Mouse (Mus musculus) intestine, postnatal 0 days (tissue): ENCODE measurements around the gene Mmp12. TPM values are rescaled to one million over a fixed set of nuclear protein-coding genes. Genes with fewer than 3 reads are reported as not detected.

ENCODE experiments used
- ATAC-seq: fragments of 200-750 bp; cut with Nextera tagmentation; 2 replicates; pipeline ENCODE4 v1.8.0; 2017; ENCODE audit warnings: mild to moderate bottlenecking, moderate TSS enrichment, moderate library complexity
- H3K27ac ChIP-seq: fragments of 300-500 bp; sonication (generic); 2 replicates; pipeline ENCODE4 v1.5.1; 2014; ENCODE audit warnings: mild to moderate bottlenecking, low read depth, low read length, moderate library complexity
- H3K27me3 ChIP-seq: fragments of 300-500 bp; sonication (generic); replicated peaks from 2 replicates; pipeline ENCODE4 v1.6.1; 2014; ENCODE audit warnings: low read length, mixed read lengths; ENCODE audit not compliant: control insufficient read depth, insufficient read depth
- H3K36me3 ChIP-seq: fragments of 300-500 bp; sonication (generic); 2 replicates; pipeline ENCODE4 v1.6.1; 2014; ENCODE audit warnings: mild to moderate bottlenecking, moderate library complexity; ENCODE audit not compliant: control insufficient read depth, insufficient read depth
- H3K4me1 ChIP-seq: fragments of 300-500 bp; sonication (generic); replicated peaks from 2 replicates; pipeline ENCODE4 v1.6.1; 2014; ENCODE audit warnings: antibody characterized with exemption, low read length, mixed read lengths; ENCODE audit not compliant: control insufficient read depth, insufficient read depth
- H3K4me2 ChIP-seq: fragments of 300-500 bp; sonication (generic); replicated peaks from 2 replicates; pipeline ENCODE4 v1.6.1; 2014; ENCODE audit warnings: low read depth, mild to moderate bottlenecking, moderate library complexity
- H3K4me3 ChIP-seq: fragments of 300-500 bp; sonication (generic); 2 replicates; pipeline ENCODE4 v1.5.1; 2014; ENCODE audit warnings: low read depth, low read length
- H3K9ac ChIP-seq: fragments of 300-500 bp; sonication (generic); 2 replicates; pipeline ENCODE4 v1.6.1; 2014; ENCODE audit warnings: mild to moderate bottlenecking, low read depth, low read length
- H3K9me3 ChIP-seq: fragments of 300-500 bp; sonication (generic); 2 replicates; pipeline ENCODE4 v1.6.1; 2016; ENCODE audit warnings: mixed run types; ENCODE audit not compliant: control insufficient read depth
- CTCF ChIP-seq: sonication (generic); IDR thresholded peaks from 2 replicates; pipeline ENCODE4 v1.5.1; 2016; ENCODE audit warnings: low read depth, mild to moderate bottlenecking, control low read depth, antibody characterized with exemption, moderate library complexity
- WGBS: fragments of 180-500 bp; shearing (Covaris S2); extraction: QIAGEN DNeasy Blood & Tissue Kit; methylation state at CpG from one replicate; pipeline ENCODE4 v1.1.7; 2014; 5-methylcytosine and 5-hydroxymethylcytosine counted together
- polyA plus RNA-seq: library from polyadenylated mRNA; unstranded; fragments of >200 nt; fragmentation: Nextera tagmentation; extraction: Ambion mirVana; gene quantifications from 2 replicates; pipeline ENCODE4 v1.2.1, GENCODE M21; 2015

Gene Mmp12
- polyA plus RNA-seq = 0.21 and 0.27 TPM in 2 replicates

- no peak for ATAC-seq
- Histone ChIP-seq H3K9ac (no peak within 1 kb of the TSS), H3K4me3 (no peak within 1 kb of the TSS), H3K36me3 (no peaks in the 10 kb centered on the region), H3K4me2 (no peak within 1 kb of the TSS), H3K9me3 (no peaks in the 10 kb centered on the region), H3K4me1 (no peaks in the 10 kb centered on the region), H3K27me3 (no peaks in the 10 kb centered on the region), H3K27ac (no peak within 1 kb of the TSS)
- TF ChIP-seq CTCF = no peak
Observed at GRCm38 (mm10) chr9:7344107-7344506, at the start of gene Mmp12. Gene Mmp12, plus strand, starts transcription at chr9:7344381.

DNA sequence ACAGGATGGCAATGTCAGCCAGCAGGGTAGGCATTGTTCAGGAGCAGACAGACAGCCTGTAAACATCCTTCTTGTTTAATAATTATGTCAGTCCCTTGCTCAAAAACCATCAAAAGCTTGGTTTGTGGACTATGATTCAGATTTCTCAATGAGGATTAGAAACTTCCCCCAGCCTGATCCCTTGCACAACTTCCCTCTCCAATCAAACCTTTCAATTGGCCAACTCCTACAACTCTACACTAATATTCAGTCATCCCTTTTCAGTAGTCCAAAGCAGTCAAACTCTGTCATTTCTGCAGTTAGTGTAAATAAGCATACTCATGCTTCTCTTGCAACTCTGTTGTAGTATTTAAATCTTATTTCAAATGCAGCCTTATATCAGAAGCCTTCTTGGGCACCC is 12.3 kb upstream of the Mmp12 start:
- H3K27me3 ChIP-seq = no peaks in the 10 kb centered on the region
- no peak overlapping the region for H3K9ac ChIP-seq
- no peaks in the 10 kb centered on the region for H3K4me1 ChIP-seq
- TF ChIP-seq CTCF = no peak
- no peak for ATAC-seq
- no peak overlapping the region for H3K4me2 ChIP-seq
- no peaks in the 10 kb centered on the region for H3K36me3 ChIP-seq
- H3K4me3 ChIP-seq = no peak overlapping the region
- no peaks in the 10 kb centered on the region for H3K9me3 ChIP-seq
- no peak overlapping the region for H3K27ac ChIP-seq

- TF ChIP-seq CTCF = no peak
- 87% methylated on average over 5 of the region's 6 CpGs for WGBS
Observed at GRCm38 (mm10) chr9:7335766-7336680, 8.2 kb upstream of the Mmp12 start.

DNA sequence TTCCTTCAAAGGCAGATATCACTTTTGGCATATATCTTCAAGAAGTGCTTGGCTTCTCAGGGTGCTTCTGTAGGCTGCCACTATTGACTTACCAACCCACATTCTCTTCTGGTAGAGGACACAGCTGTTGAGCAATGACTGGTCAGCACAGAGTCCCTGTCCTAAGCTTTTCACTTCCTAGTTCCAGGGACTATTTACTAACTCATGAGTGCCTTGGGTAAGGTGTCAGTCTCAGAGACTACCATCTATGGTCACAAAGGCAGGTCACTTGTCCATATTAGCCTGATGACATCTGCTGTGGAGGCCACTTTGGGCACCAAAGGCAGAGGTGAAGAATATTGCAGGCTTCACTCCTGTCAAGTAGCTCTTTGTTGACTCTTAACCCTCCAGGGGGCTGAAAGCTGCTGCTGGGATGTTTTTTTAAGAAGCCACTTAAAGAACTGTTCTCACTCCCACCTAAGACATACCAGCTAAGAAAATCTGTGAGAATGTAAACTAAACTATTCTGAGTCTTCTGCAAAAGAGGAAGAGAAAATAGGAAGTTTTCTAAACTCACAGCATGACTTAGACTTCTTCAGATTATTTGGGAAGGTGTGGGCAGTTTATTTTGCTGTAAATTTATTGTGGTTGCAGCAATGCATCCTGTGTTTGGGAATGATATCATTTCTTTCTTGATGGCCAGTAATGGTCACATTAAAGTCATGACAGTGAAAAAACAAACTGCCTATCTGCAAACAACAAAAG is 7.3 kb upstream of the Mmp12 start:
- no peak for ATAC-seq
- no peak overlapping the region for H3K27ac ChIP-seq
- TF ChIP-seq CTCF = no peak

More at GRCm38 (mm10) chr9:7335766-7336680, 8.2 kb upstream of the Mmp12 start:
- H3K4me3 ChIP-seq = no peak overlapping the region
- H3K4me2 ChIP-seq = no peak overlapping the region
- no peak overlapping the region for H3K27ac ChIP-seq
- H3K9me3 ChIP-seq = no peaks in the 10 kb centered on the region
- H3K4me1 ChIP-seq = no peaks in the 10 kb centered on the region
- H3K36me3 ChIP-seq = no peaks in the 10 kb centered on the region
- no peak overlapping the region for H3K9ac ChIP-seq
- H3K27me3 ChIP-seq = no peaks in the 10 kb centered on the region
- no peak for ATAC-seq

GRCm38 (mm10) chr9:7345513-7345912 is 1.3 kb downstream of the Mmp12 start:
- no peak for TF ChIP-seq CTCF
- no peaks in the 10 kb centered on the region for H3K36me3 ChIP-seq
- H3K27me3 ChIP-seq = no peaks in the 10 kb centered on the region
- no peak overlapping the region for H3K4me2 ChIP-seq
- ATAC-seq = no peak
- 90% methylated on average over 2 of the region's 2 CpGs for WGBS
- H3K9me3 ChIP-seq = no peaks in the 10 kb centered on the region
- no peak overlapping the region for H3K9ac ChIP-seq
- no peak overlapping the region for H3K27ac ChIP-seq
- H3K4me3 ChIP-seq = no peak overlapping the region
- H3K4me1 ChIP-seq = no peaks in the 10 kb centered on the region

More for the DNA sequence above, 7.3 kb upstream of the Mmp12 start:
- no peak overlapping the region for H3K4me2 ChIP-seq
- H3K36me3 ChIP-seq = no peaks in the 10 kb centered on the region
- no peak overlapping the region for H3K9ac ChIP-seq
- no peaks in the 10 kb centered on the region for H3K9me3 ChIP-seq
- no peaks in the 10 kb centered on the region for H3K27me3 ChIP-seq
- no peak overlapping the region for H3K4me3 ChIP-seq
- H3K4me1 ChIP-seq = no peaks in the 10 kb centered on the region

- Histone ChIP-seq H3K9me3 (no peaks in the 10 kb centered on the region), H3K4me3 (no peak overlapping the region), H3K27ac (no peak overlapping the region), H3K36me3 (no peaks in the 10 kb centered on the region), H3K4me1 (no peaks in the 10 kb centered on the region), H3K27me3 (no peaks in the 10 kb centered on the region), H3K4me2 (no peak overlapping the region), H3K9ac (no peak overlapping the region)
- TF ChIP-seq CTCF = no peak
- 76% methylated on average over 3 of the region's 3 CpGs for WGBS
- ATAC-seq = no peak
Observed at GRCm38 (mm10) chr9:7354535-7354934, 10.4 kb downstream of the Mmp12 start.
